Mouse (Mus musculus) midbrain, embryonic 10.5 days (tissue): ENCODE measurements around the gene Olfr70. TPM values are rescaled to one million over a fixed set of nuclear protein-coding genes. Genes with fewer than 3 reads are reported as not detected.
A peak's percentile ranks its signal among the peaks of the same experiment; 100 is the strongest.

Experiments used
- DNase-seq: peaks from one replicate; pipeline ENCODE4 v3.0.0-alpha.2; 2017; ENCODE audit warnings: low spot score
- H3K27ac ChIP-seq: fragments of 300-500 bp; sonication (generic); replicated peaks from 2 replicates; pipeline ENCODE4 v1.5.1; 2016; ENCODE audit warnings: mild to moderate bottlenecking
- H3K27me3 ChIP-seq: fragments of 300-500 bp; sonication (generic); 2 replicates; pipeline ENCODE4 v1.6.1; 2016; ENCODE audit warnings: low read depth, mild to moderate bottlenecking; ENCODE audit not compliant: poor library complexity, severe bottlenecking
- H3K36me3 ChIP-seq: fragments of 300-500 bp; sonication (generic); 2 replicates; pipeline ENCODE4 v1.6.1; 2016; ENCODE audit warnings: mild to moderate bottlenecking, moderate library complexity
- H3K4me1 ChIP-seq: fragments of 300-500 bp; sonication (generic); 2 replicates; pipeline ENCODE4 v1.6.1; 2016
- H3K4me3 ChIP-seq: fragments of 300-500 bp; sonication (generic); 2 replicates; pipeline ENCODE4 v1.5.1; 2016; ENCODE audit warnings: mild to moderate bottlenecking, moderate library complexity
- H3K9me3 ChIP-seq: fragments of 300-500 bp; sonication (generic); replicated peaks from 2 replicates; pipeline ENCODE4 v1.6.1; 2016; ENCODE audit warnings: mild to moderate bottlenecking
- WGBS: fragments of 180-500 bp; shearing (Covaris S2); methylation state at CpG from one replicate; pipeline ENCODE4 v1.1.7; 2016; 5-methylcytosine and 5-hydroxymethylcytosine counted together
- polyA plus RNA-seq: library from polyadenylated mRNA; unstranded; fragments of >200 nt; fragmentation: Nextera tagmentation; extraction: Ambion mirVana; gene quantifications from 2 replicates; pipeline ENCODE4 v1.2.1, GENCODE M21; 2016

The Olfr70 gene
- polyA plus RNA-seq, 1 experiment from 2014 or later = not detected

DNA sequence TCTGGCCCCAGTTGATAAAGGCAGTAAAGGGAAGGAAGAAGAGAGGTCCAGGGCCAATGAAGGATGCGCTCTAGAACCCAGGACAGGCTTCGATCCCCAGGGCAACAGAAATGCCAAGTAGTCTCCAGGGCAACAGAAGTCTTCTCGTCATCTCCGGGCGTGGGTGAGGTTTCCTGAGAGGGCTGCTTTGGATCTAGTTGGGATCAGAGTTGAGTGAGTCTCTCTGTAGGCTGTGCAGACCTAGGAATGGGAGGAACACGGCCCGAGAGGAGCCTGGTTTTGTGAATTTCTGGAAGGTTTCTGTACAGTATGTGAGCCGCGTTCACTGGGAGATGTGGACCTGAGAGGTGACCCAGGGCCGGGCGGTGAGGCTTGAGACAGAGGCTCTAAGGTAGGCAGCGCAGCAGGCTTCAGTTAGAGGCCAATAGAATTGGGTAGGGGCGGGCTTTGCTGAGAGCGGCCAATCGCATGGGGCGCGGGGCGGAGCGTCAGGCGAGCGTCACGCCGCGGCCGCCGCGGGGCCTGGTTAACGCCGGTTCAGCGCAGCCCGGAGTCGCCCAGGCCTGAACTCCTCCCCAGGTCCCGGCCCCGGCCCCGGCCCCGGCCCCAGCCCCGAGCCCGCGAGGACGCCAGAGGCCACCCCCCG lies 31.7 kb downstream of the Olfr70 start, which contains the start of the genes Tmem8b and Fam221b:
TSS of gene Tmem8b (plus strand) at position 190 of the 646 bp plus-strand sequence.
TSS of gene Fam221b (minus strand) at position 364 of the 646 bp plus-strand sequence.
- Histone ChIP-seq H3K27me3 (peaks cover 60% of the 10 kb centered on the region), H3K36me3 (no peaks in the 10 kb centered on the region), H3K27ac (peak within 1 kb of the TSS; percentile 93), H3K4me3 (peak within 1 kb of the TSS; percentile 82), H3K9me3 (no peaks in the 10 kb centered on the region), H3K4me1 (peaks cover 43% of the 10 kb centered on the region)
- 1% methylated on average over 27 of the region's 41 CpGs for WGBS
- DNase-seq = peak; percentile 91

DNA sequence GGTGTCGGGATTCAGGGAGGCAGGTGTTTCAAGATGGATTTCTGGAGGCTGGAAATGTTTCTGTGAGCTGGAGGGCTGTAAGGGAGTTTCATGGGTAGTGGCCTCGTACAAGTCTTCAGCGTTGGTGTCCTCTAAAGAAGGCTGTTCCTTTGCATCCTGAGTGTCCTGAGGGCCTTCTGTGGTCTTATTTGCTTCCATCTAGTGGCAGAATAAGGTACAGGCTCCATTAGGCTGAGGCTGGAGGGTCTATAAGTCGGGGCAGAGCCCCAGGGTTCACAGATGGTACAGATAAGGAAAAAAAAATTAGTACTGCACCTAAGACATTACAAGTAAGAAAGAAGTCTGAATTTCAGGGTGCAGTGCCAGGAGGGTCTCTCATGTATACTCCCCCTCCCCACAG lies 34.2 kb downstream of the Olfr70 start:
- WGBS = 31% methylated on average over 4 of the region's 4 CpGs
- Histone ChIP-seq H3K4me3 (no peak overlapping the region), H3K27me3 (peaks cover 79% of the 10 kb centered on the region), H3K36me3 (no peaks in the 10 kb centered on the region), H3K4me1 (peaks cover 32% of the 10 kb centered on the region), H3K9me3 (no peaks in the 10 kb centered on the region), H3K27ac (no peak overlapping the region)
- peak; percentile 17 for DNase-seq

DNA sequence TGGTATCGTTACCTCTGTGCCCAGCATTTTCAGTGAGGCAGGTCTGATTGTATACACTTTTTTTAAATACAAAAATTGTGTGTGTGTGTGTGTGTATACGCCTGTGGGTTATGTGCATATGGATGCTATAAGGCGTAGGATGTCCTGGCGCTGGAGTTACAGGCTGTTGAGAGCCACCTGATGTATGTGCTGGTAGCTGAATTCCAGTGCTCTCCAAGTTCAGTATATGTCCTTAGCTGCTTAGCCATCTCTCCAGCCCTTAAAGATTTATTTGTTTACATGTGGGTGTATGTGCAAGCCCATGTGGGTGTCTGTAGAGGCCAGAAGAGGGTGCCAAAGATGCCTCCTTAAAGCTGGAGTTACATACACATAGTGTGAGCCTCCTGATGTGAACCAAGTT lies 43.5 kb downstream of the Olfr70 start:
- 64% methylated on average over 4 of the region's 4 CpGs for WGBS
- H3K4me3 ChIP-seq = peak overlapping the region; percentile 77
- 0 out of 2 replicates have a peak overlapping the region, but pooled peaks have one; percentile 25 for H3K27ac ChIP-seq

DNA sequence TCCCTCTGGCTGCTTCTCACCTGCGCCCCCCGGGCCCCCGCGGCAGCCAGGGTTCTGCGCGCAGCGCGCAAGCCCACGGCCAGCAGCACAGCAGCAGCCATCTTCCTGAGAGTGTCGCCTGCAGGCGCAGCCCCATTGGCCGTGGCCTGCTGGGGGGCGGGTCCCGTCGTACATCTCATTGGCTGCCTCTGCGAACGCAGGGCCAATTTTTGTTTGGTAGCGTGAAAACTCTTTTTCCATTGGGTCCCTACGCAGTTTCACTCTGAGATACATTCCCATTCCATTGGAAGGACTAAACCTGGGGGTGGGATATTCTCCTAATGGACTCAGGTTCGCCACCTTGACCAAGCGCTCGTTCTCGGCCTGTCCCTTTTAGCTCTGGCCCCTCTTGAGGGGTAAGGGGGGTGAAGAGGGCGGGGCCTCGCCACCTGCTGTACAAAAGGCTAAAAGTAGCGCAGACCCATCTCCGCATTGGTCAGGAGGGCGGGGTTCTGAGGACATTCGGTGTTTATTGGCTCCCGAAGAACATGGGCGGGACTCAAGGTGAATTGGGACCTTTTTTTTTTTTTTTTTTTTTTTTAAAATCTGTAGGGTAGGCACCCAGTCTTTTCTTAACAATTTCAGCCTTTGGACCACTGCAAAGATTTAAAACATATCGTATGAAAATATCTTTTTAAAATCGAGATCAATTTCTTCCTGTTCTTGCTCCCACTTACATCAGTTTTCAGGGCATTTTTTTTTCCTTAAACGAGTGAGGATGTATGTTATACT lies 44.1 kb downstream of the Olfr70 start, which contains the start of gene Hint2:
TSS of gene Hint2 (minus strand) at position 128 of the 771 bp plus-strand sequence.
- Histone ChIP-seq H3K27me3 (peaks cover 21% of the 10 kb centered on the region), H3K27ac (peak within 1 kb of the TSS; percentile 93), H3K4me1 (peaks cover 39% of the 10 kb centered on the region), H3K4me3 (peak within 1 kb of the TSS; percentile 77), H3K36me3 (peaks cover 6% of the 10 kb centered on the region), H3K9me3 (no peaks in the 10 kb centered on the region)
- WGBS = 2% methylated on average over 34 of the region's 34 CpGs
- DNase-seq = peak; percentile 94

More for the DNA sequence above, 43.5 kb downstream of the Olfr70 start:
- peaks cover 39% of the 10 kb centered on the region for H3K4me1 ChIP-seq
- no peaks in the 10 kb centered on the region for H3K9me3 ChIP-seq
- peaks cover 28% of the 10 kb centered on the region for H3K27me3 ChIP-seq
- H3K36me3 ChIP-seq = no peaks in the 10 kb centered on the region
- no peak for DNase-seq

DNA sequence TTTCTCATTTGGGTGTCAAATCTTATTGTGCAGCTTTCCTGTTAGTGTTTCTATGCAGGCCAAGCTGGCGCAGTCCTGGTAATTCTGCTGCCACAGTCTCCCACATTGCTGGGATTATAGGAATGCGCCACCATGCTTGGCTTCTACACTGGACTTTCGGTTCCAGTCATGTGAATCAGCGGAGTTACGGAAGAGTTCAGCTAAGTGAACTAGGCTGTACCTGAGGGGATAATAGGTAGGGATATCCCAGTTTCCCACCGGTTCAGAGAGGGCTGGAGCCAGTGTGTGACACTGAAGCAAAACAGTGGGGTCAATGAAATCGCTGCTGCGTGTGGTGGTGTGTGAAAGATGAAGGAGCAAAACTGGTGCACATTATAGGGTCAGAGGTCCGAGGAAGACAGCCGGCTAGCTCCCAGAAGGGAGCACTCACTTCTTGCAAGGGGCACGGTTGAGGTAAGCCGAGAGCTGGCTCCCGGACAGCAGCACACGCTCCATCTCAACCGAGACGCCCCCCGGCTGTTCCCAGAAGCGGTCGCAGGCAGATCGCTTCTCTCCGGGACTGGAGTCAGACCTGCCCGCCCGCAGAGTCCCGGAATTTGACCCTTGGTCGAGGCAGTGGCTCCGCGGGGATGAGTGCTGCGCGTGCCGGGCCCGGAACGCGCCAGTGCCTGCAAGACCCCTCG lies 44.8 kb downstream of the Olfr70 start:
- DNase-seq = no peak
- 6% methylated on average over 34 of the region's 34 CpGs for WGBS
- Histone ChIP-seq H3K9me3 (no peaks in the 10 kb centered on the region), H3K36me3 (peaks cover 12% of the 10 kb centered on the region), H3K27ac (peak overlapping the region; percentile 93), H3K27me3 (peaks cover 14% of the 10 kb centered on the region; the same call in 1 of the 2 replicates), H3K4me3 (peak overlapping the region; percentile 77), H3K4me1 (peaks cover 39% of the 10 kb centered on the region)

DNA sequence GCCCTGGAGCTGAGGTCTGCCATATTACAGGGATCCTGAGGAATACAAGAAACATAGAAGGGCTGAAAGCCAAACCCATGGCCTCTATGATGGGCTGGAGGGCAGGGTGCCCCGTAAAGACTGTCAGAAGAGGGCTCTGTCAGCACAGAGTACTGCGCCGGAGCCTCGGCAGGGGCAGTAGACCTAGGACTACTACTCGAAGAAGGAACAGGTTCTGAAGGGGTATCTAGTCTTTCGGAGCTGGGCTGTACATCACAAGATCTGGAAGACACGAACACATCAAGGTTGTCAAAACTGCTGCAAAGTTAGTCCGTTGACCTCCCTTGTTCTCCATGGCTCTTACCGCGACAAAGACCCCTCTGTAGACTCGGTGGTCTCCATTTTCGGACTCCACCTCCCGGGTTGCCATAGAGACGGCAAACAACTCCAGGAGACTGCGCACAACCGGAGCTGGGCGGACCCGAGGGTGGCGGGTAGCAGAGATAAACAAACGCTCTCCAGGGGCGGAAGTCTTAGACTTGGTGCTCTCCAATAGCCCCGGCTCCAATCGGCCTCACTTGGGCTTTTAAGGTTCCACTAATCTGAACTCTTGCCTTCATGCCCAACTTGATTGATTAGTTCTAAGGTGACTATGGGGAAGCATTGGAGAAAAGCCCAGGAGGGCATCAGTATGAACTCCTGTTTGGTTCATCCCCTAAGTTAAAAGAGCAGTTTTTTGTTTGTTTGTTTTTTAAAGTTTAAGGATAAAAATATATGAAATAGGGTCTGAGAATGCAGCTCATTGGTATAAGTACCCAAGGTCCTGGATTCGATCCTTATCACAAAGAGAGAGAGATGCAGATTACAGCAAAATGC lies 47.2 kb downstream of the Olfr70 start, which contains the start of gene Spag8:
TSS of gene Spag8 (minus strand) at position 434 of the 855 bp plus-strand sequence.
- peak within 1 kb of the TSS; percentile 71 for H3K27ac ChIP-seq

DNA sequence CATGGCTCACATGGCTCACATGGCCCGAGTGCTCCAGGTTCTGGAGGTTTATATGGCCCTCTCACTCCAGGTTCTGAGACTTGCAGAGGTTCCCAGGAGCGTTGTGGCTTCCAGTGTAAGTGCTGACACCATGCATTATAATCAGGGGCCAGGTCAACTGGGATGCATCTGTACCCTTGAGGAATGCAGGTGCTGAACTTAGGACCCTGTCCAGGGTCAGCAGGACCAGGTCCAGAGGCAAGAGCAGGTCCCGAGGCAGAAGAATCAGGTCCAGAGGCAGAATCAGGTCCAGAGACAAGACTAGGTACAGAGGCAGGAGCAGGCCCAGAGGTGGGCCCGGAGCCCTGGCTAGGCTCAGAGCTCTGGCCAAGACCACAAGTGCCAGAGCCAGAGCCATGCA lies 47.9 kb downstream of the Olfr70 start:
- 89% methylated on average over 4 of the region's 4 CpGs for WGBS
- Histone ChIP-seq H3K9me3 (peaks cover 9% of the 10 kb centered on the region), H3K27ac (peak overlapping the region; percentile 71)

More for the DNA sequence above, 47.2 kb downstream of the Olfr70 start, which contains the start of gene Spag8:
- peak; percentile 75 for DNase-seq
- H3K36me3 ChIP-seq = peaks cover 27% of the 10 kb centered on the region
- 0 out of 2 replicates have a peak, but pooled peaks cover under 1% of the 10 kb centered on the region for H3K27me3 ChIP-seq
- peaks cover 9% of the 10 kb centered on the region for H3K9me3 ChIP-seq
- H3K4me1 ChIP-seq = peaks cover 39% of the 10 kb centered on the region
- 17% methylated on average over 24 of the region's 24 CpGs for WGBS
- H3K4me3 ChIP-seq = peak within 1 kb of the TSS; percentile 49

DNA sequence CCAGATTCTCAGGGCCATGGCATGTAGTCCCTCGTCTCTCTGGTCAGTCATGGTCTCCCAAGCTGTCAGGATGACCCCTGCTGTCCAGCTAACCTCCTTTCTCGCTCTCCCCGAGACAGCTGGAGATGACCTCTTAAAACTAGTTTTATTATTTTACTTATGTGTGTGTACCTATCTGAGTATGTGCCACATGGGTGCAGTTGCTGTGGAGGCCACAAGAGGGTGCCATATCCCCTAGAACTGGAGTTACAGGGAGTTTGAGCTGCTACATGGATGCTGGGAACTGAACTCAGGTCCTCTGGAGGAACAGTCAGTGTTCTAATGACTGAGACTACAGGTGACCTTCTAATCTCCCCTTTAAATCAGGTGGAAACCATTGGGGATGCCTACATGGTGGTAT lies 50.8 kb downstream of the Olfr70 start:
- Histone ChIP-seq H3K27me3 (no peaks in the 10 kb centered on the region), H3K4me1 (peaks cover 24% of the 10 kb centered on the region), H3K27ac (no peak overlapping the region), H3K4me3 (no peak overlapping the region), H3K36me3 (peaks cover 36% of the 10 kb centered on the region), H3K9me3 (peaks cover 9% of the 10 kb centered on the region)
- 92% methylated on average over 3 of the region's 3 CpGs for WGBS
- DNase-seq = no peak

More for the DNA sequence above, 47.9 kb downstream of the Olfr70 start:
- Histone ChIP-seq H3K27me3 (no peaks in the 10 kb centered on the region), H3K4me1 (peaks cover 39% of the 10 kb centered on the region), H3K4me3 (peak overlapping the region; percentile 49), H3K36me3 (peaks cover 29% of the 10 kb centered on the region)
- no peak for DNase-seq

Other genes with a start within 250 kb of the Olfr70 start
- 1.4 and 1.8 TPM in 2 replicates for gene Cd72, start 246.2 kb downstream of the Olfr70 start, polyA plus RNA-seq
- not detected in 2 replicates for gene Sit1, start 217.1 kb downstream of the Olfr70 start, polyA plus RNA-seq
- 44.8 and 48.4 TPM in 2 replicates for gene Ccdc107, start 207.9 kb downstream of the Olfr70 start, polyA plus RNA-seq
- gene Arhgef39, start 201.1 kb downstream of the Olfr70 start, polyA plus RNA-seq = 48.5 and 52.8 TPM in 2 replicates
- 0.67 and 0.69 TPM in 2 replicates for gene Car9, start 193.8 kb downstream of the Olfr70 start, polyA plus RNA-seq
- 41.6 and 44.5 TPM in 2 replicates for gene Tpm2, start 177.0 kb downstream of the Olfr70 start, polyA plus RNA-seq
- gene Creb3, start 138.5 kb downstream of the Olfr70 start, polyA plus RNA-seq = 43.1 and 49.1 TPM in 2 replicates
- gene Tln1, start 138.1 kb downstream of the Olfr70 start, polyA plus RNA-seq = 43.3 and 47.2 TPM in 2 replicates
- gene Rgp1, start 122.1 kb downstream of the Olfr70 start, polyA plus RNA-seq = 20.7 and 21.0 TPM in 2 replicates
- 26.7 and 31.6 TPM in 2 replicates for gene Gba2, start 121.9 kb downstream of the Olfr70 start, polyA plus RNA-seq
- gene Msmp, start 116.3 kb downstream of the Olfr70 start, polyA plus RNA-seq = 0.32 and 0.74 TPM in 2 replicates
- 11.7 and 14.3 TPM in 2 replicates for gene Npr2, start 68.9 kb downstream of the Olfr70 start, polyA plus RNA-seq
- gene Spag8, start 47.2 kb downstream of the Olfr70 start, polyA plus RNA-seq = 3.0 and 4.3 TPM in 2 replicates
- gene Hint2, start 44.3 kb downstream of the Olfr70 start, polyA plus RNA-seq = 75.5 and 79.3 TPM in 2 replicates
- gene Tmem8b, start 31.8 kb downstream of the Olfr70 start, polyA plus RNA-seq = 4.6 and 7.2 TPM in 2 replicates
- 1.6 and 2.1 TPM in 2 replicates for gene Fam221b, start 31.7 kb downstream of the Olfr70 start, polyA plus RNA-seq
- not detected in 2 replicates for gene Olfr71, start 9.4 kb upstream of the Olfr70 start, polyA plus RNA-seq
- gene Hrct1, start 26.4 kb upstream of the Olfr70 start, polyA plus RNA-seq = 0.21 TPM in 1 of 2 replicates, not detected in the other
- gene Spaar, start 29.2 kb upstream of the Olfr70 start, polyA plus RNA-seq = 0.02 TPM in 1 of 2 replicates, not detected in the other
- not detected in 2 replicates for gene Olfr159, start 70.2 kb upstream of the Olfr70 start, polyA plus RNA-seq
- not detected in 2 replicates for gene Olfr156, start 123.1 kb upstream of the Olfr70 start, polyA plus RNA-seq
- not detected in 2 replicates for gene Olfr157, start 139.4 kb upstream of the Olfr70 start, polyA plus RNA-seq
- not detected in 2 replicates for gene Olfr155, start 150.8 kb upstream of the Olfr70 start, polyA plus RNA-seq
- 8.7 and 10.0 TPM in 2 replicates for gene Reck, start 174.7 kb upstream of the Olfr70 start, polyA plus RNA-seq